Mouse (Mus musculus): Measurements from ENCODE around the gene Arhgap15.

DNA sequence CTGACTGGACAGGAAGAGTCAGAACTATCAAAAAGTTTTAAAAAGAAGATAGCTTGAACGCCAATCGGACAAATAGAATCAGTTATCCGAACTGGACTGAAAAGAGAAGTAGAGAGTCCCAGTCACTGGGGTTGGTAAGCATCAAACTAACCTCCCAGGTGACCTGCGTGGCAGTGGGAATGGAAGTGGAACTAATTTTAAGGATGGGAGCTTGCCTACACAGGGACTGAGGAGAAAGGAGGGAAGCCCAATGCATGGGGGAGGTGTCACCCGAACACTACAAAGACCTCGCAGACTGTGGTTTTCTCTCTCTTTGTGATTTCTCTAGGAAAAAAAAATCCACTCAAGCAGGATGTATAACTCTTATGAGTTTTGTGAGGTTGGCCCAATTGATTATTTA is 469.2 kb downstream of the Arhgap15 start:
- no peak for TF ChIP-seq CTCF (IDR thresholded peaks at IDR 0.05; ENCODE audit: low read depth, low read length)
- TF ChIP-seq POLR2AphosphoS5 (IDR thresholded peaks at IDR 0.05; ENCODE audit: insufficient replicate concordance, low read depth, low read length) = no peak
- TF ChIP-seq TAL1 (conservative IDR thresholded peaks at IDR 0.05; ENCODE audit: low read depth, low read length) = no peak
- no peak for TF ChIP-seq GATA1 (IDR thresholded peaks at IDR 0.05; ENCODE audit: borderline replicate concordance, low read length)

Data from G1E (cell line).